Mouse (Mus musculus) gastrocnemius, postnatal 14 days (tissue): ENCODE measurements around the gene Cysrt1. TPM values are rescaled to one million over a fixed set of nuclear protein-coding genes. Genes with fewer than 3 reads are reported as not detected.

Experiments used
- DNase-seq: peaks from one replicate; pipeline ENCODE4 v3.0.0; 2021; ENCODE audit warnings: mixed read lengths
- intact Hi-C: fragments of 180-260 bp; cut with DNase I; formaldehyde crosslinking; loops from one replicate; pipeline ENCODE4 v1.15.1; 2025; ENCODE audit warnings: low total_unique reads
- total RNA-seq, 2 experiments: library from RNA; stranded (reverse); gene quantifications; 2 replicates each; pipeline ENCODE4 v1.2.3; 2021

Gene Cysrt1
- total RNA-seq, 2 experiments from 2014 or later: not detected

DNA sequence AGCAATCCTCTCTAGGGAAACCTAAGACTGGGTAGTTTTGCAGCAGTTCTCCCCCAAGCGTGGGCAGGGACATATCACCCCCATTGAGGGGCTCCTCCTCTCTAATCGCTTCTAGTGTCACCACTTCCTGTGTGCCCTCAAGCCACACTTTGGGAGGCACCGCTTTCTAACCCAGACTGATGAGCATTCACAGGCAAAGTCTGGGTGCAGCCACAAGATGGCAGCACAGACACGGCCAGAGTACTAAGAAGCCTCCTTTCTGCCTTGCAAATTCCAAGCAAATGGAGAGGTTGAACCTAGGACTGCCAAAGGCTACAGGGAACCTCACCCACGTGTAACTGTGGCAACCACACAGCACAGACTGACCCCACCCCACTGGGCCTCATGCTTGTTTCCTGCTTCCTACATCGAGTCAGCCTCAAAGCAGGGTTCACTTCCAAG is 48.9 kb downstream of the Cysrt1 start:
- peak; percentile 80 for DNase-seq
- intact Hi-C loops: loop anchor here (10.0 kb wide), 1 partner anchor 51 kb away; the partner anchor contains the start of genes AL732309.1, Cysrt1 and Rnf208

Other genes starting within 250 kb of the Cysrt1 start
- gene Nsmf, start 188.1 kb downstream of the Cysrt1 start, total RNA-seq: 10 to 100 TPM; 16.7 to 19.5 TPM
- gene Entpd8, start 162.1 kb downstream of the Cysrt1 start, total RNA-seq: not detected
- not detected for gene Noxa1, start 147.3 kb downstream of the Cysrt1 start, total RNA-seq
- 10 to 100 TPM; 11.3 to 13.6 TPM for gene Nrarp, start 61.7 kb downstream of the Cysrt1 start, total RNA-seq
- gene Tor4a, start 45.6 kb downstream of the Cysrt1 start, total RNA-seq: 1 to 10 TPM; 1.9 TPM
- 10 to 100 TPM; 24.1 to 26.1 TPM for gene Nelfb, start 31.0 kb downstream of the Cysrt1 start, total RNA-seq
- not detected for gene Stpg3, start 27.8 kb downstream of the Cysrt1 start, total RNA-seq
- not detected for gene Fam166a, start 23.7 kb downstream of the Cysrt1 start, total RNA-seq
- gene Tubb4b, start 17.8 kb downstream of the Cysrt1 start, total RNA-seq: 100 to 1,000 TPM; 291 to 431 TPM
- not detected for gene Slc34a3, start 8.1 kb downstream of the Cysrt1 start, total RNA-seq
- gene Rnf224, start 5.7 kb downstream of the Cysrt1 start, total RNA-seq: not detected
- gene Rnf208, start 197 bp downstream of the Cysrt1 start, total RNA-seq: 1 to 10 TPM in 1 of 2 experiments, under 1 TPM in 1; 0.66 to 1.4 TPM
- gene AL732309.1, start 4.4 kb upstream of the Cysrt1 start, total RNA-seq: 1 to 10 TPM in 1 of 2 experiments, not detected in 1; 1.5 TPM
- 10 to 100 TPM; 13.5 to 13.6 TPM for gene Tmem203, start 13.0 kb upstream of the Cysrt1 start, total RNA-seq
- 1 to 10 TPM; 2.8 to 5.0 TPM for gene Tprn, start 20.2 kb upstream of the Cysrt1 start, total RNA-seq
- gene Ssna1, start 30.0 kb upstream of the Cysrt1 start, total RNA-seq: 10 to 100 TPM; 28.9 to 34.2 TPM
- gene Anapc2, start 30.0 kb upstream of the Cysrt1 start, total RNA-seq: 10 to 100 TPM; 29.7 to 31.0 TPM
- not detected for gene Tmem210, start 45.7 kb upstream of the Cysrt1 start, total RNA-seq
- not detected for gene Lrrc26, start 47.5 kb upstream of the Cysrt1 start, total RNA-seq
- under 1 TPM in 1 of 2 experiments, not detected in 1; 0.22 TPM for gene Grin1, start 76.7 kb upstream of the Cysrt1 start, total RNA-seq
- gene Man1b1, start 89.9 kb upstream of the Cysrt1 start, total RNA-seq: 10 to 100 TPM; 16.7 to 17.0 TPM
- 1 to 10 TPM; 6.0 to 6.6 TPM for gene Dpp7, start 113.9 kb upstream of the Cysrt1 start, total RNA-seq
- 1 to 10 TPM; 5.2 to 5.8 TPM for gene Uap1l1, start 123.2 kb upstream of the Cysrt1 start, total RNA-seq
- gene Sapcd2, start 129.9 kb upstream of the Cysrt1 start, total RNA-seq: 1 to 10 TPM; 1.2 to 1.6 TPM
- gene Entpd2, start 153.4 kb upstream of the Cysrt1 start, total RNA-seq: 10 to 100 TPM; 19.0 to 25.2 TPM
- gene Npdc1, start 156.9 kb upstream of the Cysrt1 start, total RNA-seq: 10 to 100 TPM; 24.0 to 28.1 TPM
- gene Fut7, start 180.8 kb upstream of the Cysrt1 start, total RNA-seq: not detected
- 10 to 100 TPM in 1 of 2 experiments, 1 to 10 TPM in 1; 9.2 to 11.6 TPM for gene Abca2, start 186.3 kb upstream of the Cysrt1 start, total RNA-seq
- gene Clic3, start 214.4 kb upstream of the Cysrt1 start, total RNA-seq: not detected
- gene Paxx, start 218.6 kb upstream of the Cysrt1 start, total RNA-seq: 10 to 100 TPM; 15.7 to 18.9 TPM
- 1 to 10 TPM; 1.3 to 1.4 TPM for gene Ptgds, start 227.6 kb upstream of the Cysrt1 start, total RNA-seq